Comparison of ENCODE assay signal across 8 mouse cellular contexts in genomic region chr13:98355559-98356111, GRCm38 (mm10). TPM values are rescaled to one million over a fixed set of nuclear protein-coding genes. Genes with fewer than 3 reads are reported as not detected.
DNase-seq lines count a peak whose midpoint lies in the region; ATAC-seq lines count a peak whose summit lies in the region.

No protein-coding gene starts in this region.

- WGBS in forebrain, embryonic 15.5 days: under 1% methylated on average over 77 of the region's 81 CpGs
- WGBS in midbrain, embryonic 15.5 days: under 1% methylated on average over 77 of the region's 81 CpGs

- peaks cover 24% of the 10 kb centered on the region for H3K4me1 ChIP-seq in forebrain, embryonic 15.5 days
- peaks cover 27% of the 10 kb centered on the region for H3K4me1 ChIP-seq in midbrain, embryonic 15.5 days

- 0 out of 2 replicates have a peak, but pooled peaks have one; percentile 34 for ATAC-seq in forebrain, embryonic 15.5 days (replicated peaks)
- ATAC-seq in midbrain, embryonic 15.5 days (replicated peaks): no peak; the same call in 1 of the 2 replicates
- ATAC-seq in monocyte, adult 5-6 weeks (replicated peaks; ENCODE audit: insufficient number of reproducible peaks, low FRiP score, low TSS enrichment, poor library complexity, severe bottlenecking): no peak

- no peaks in the 10 kb centered on the region for H3K36me3 ChIP-seq in forebrain, embryonic 15.5 days
- H3K36me3 ChIP-seq in midbrain, embryonic 15.5 days (replicated peaks): no peaks in the 10 kb centered on the region

- no peak overlapping the region for H3K27ac ChIP-seq in forebrain, embryonic 15.5 days (replicated peaks)
- no peak overlapping the region for H3K27ac ChIP-seq in midbrain, embryonic 15.5 days

- peak overlapping the region; percentile 39 for H3K4me3 ChIP-seq in forebrain, embryonic 15.5 days
- H3K4me3 ChIP-seq in midbrain, embryonic 15.5 days: peak overlapping the region; percentile 37

- peak; percentile 35 to 48 for DNase-seq in cerebellum, postnatal 10 days
- DNase-seq in cerebellum, adult 11-12 months: no peak
- DNase-seq in MN1 (ENCODE audit: low spot score): peak; percentile 43
- DNase-seq in kidney, postnatal 10 days: peak; percentile 63
- no peak for DNase-seq in right cerebral cortex, postnatal 14 days

- H3K9ac ChIP-seq in forebrain, embryonic 15.5 days (replicated peaks): no peak overlapping the region; the same call in 1 of the 2 replicates
- H3K9ac ChIP-seq in midbrain, embryonic 15.5 days: no peak overlapping the region; the same call in 1 of the 2 replicates

- peaks cover 74% of the 10 kb centered on the region for H3K27me3 ChIP-seq in forebrain, embryonic 15.5 days
- peaks cover 71% of the 10 kb centered on the region for H3K27me3 ChIP-seq in midbrain, embryonic 15.5 days (replicated peaks)

- H3K9me3 ChIP-seq in forebrain, embryonic 15.5 days: no peaks in the 10 kb centered on the region
- no peaks in the 10 kb centered on the region for H3K9me3 ChIP-seq in midbrain, embryonic 15.5 days

- peak overlapping the region; percentile 49 for H3K4me2 ChIP-seq in forebrain, embryonic 15.5 days (replicated peaks)
- H3K4me2 ChIP-seq in midbrain, embryonic 15.5 days: peak overlapping the region; percentile 57

RNA-seq across cellular contexts. Expression of gene Foxd1, which starts 1.6 kb away (rescaled TPM):
- polyA plus RNA-seq in forebrain, embryonic 15.5 days (2015; fragmentation: Nextera tagmentation; extraction: Ambion mirVana): 0.55 and 0.56 TPM in 2 replicates
- polyA plus RNA-seq in midbrain, embryonic 15.5 days (2015; fragmentation: Nextera tagmentation; extraction: Ambion mirVana): 0.89 and 1.0 TPM in 2 replicates
- total RNA-seq in monocyte, adult 5-6 weeks (2017): not detected in 3 replicates

RNA-seq across cellular contexts. Expression of gene Btf3, which starts 38.8 kb away (rescaled TPM):
- 585 and 597 TPM in 2 replicates for polyA plus RNA-seq in forebrain, embryonic 15.5 days (2015; fragmentation: Nextera tagmentation; extraction: Ambion mirVana)
- 426 and 445 TPM in 2 replicates for polyA plus RNA-seq in midbrain, embryonic 15.5 days (2015; fragmentation: Nextera tagmentation; extraction: Ambion mirVana)
- total RNA-seq in monocyte, adult 5-6 weeks (2017): 890 to 909 TPM (median 904 TPM) in 3 replicates

Comparison
In these comparisons a context has a peak if more than half of its experiments do, and no peak if none do; other contexts are left out.
1. DNase-seq: peak in cerebellum, postnatal 10 days (2 of 2), MN1 (single experiment) and kidney, postnatal 10 days (single experiment); none in cerebellum, adult 11-12 months (single experiment) and right cerebral cortex, postnatal 14 days (single experiment).